Mouse (Mus musculus) c-Kit-positive CD71-negative TER-119-negative erythroid progenitor cells, embryonic 14.5 days (primary cell): ENCODE data around the gene Fbxw8.
A peak's percentile ranks its signal among the peaks of the same experiment; 100 is the strongest.

Source experiments
- DNase-seq: peaks from one replicate; pipeline ENCODE4 v3.0.0-alpha.2; 2013; ENCODE audit warnings: low read depth

Gene Fbxw8

DNA sequence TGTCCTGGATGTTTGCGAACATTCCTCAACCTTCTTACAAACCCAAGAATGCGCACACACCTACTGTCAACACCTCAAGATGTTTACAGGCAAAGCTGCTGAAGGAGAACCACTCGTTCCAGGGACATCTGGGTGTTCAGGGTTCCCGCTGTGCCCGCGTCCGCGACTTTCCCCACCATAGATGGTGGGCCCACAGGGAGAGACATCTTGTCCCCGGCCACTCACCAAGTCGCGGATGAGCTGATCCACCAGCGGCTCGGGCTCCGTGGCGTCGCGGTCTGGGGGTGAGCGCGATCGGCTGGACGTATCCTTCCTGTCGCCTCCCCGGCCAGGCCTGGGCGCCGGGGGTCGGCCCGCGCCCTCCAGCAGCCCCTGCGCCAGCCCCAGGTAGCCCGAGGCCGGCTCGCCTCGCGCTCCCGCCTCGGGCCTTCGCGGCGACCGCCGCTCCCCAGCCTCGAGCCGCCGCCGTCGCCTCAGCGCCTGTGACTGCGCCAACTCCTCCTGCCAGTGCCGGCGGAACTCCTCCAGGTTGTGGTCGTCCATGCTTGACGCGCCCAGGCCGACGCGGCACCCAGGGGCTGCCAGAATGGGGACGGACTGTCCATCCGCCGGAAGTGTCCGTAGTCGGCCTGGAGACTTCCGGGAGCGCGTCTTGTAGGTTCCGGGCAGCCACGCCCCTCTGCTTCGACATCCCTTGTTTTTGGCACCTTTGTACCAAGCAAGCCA lies at the start of gene Fbxw8:
TSS of gene Fbxw8 (minus strand) at position 626 of the 726 bp plus-strand sequence.
- peak; percentile 69 for DNase-seq

DNA sequence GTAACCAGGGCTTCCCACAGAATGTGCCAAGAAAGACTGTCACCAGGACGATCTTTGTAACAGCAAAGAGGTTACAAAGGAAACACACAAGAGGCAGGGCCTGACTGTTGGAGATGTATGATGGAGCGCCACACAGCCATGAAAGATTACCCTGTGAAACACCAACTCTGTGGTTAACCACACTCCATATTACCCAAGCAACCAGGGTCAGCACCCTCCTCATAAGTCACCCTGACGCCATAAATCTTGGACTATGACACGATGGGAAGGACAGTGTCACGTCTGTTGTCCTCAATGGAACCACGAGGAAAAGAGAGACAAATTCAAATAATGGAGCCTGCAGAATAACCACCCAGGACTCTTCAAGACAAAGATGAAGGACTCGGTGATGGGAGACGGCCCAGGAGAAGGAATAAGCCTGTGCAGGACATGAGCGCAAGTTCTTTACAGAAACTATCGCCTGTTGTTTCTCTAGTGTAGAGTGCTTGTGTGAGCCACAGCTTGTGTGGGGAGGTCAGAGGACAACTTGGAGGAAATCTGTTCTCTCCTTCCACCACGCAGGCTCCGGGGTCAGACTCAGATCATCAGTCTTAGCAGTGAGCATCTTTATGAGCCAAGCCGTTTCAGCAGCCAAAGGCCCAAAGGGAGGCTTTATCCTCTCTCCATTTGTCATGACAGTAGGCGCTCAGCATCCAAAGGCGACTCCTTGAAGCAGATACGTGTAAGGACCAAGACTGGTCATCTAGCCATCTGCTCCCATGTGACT lies 49.6 kb upstream of the Fbxw8 start:
- DNase-seq, result peak; percentile 13

DNA sequence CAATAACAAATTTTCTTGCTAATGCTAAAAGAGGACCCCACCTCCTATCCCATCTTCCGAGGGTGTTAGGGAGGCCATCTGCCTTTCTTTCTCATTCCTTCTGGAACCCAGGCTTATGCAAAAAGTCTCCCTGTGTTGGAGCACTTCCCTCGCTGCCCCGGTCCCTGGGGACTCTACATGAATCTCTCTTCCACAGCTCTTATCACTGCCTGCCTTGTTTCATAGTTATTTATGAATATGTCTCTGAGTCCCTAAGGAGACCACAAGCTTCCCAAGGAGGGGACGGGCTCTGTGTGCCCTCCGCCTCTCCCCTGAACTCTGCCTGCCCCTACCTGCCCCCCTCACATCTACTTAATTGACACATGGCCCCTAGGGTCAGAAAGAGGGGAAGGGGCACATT lies 44.4 kb upstream of the Fbxw8 start:
- DNase-seq, result no peak

DNA sequence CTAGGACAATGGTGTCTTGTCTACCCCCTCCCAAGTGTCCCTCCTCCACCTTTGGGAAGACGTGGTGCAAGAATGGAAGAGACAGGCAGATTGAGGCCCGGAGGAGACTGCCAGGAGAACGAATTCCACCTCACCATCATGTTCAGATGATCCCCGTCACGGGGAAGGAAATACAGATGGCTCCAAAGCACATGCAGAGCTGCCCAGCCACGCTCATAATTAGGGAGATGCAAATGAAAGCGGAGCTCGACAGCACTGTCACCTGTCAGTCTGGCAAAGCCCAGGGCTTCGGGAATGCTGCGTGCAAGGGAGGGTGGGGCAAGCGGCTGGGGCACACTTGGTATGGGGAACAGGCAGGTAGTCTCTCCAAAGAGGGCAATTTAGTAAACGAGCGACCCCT lies 42.2 kb upstream of the Fbxw8 start:
- DNase-seq, result no peak

DNA sequence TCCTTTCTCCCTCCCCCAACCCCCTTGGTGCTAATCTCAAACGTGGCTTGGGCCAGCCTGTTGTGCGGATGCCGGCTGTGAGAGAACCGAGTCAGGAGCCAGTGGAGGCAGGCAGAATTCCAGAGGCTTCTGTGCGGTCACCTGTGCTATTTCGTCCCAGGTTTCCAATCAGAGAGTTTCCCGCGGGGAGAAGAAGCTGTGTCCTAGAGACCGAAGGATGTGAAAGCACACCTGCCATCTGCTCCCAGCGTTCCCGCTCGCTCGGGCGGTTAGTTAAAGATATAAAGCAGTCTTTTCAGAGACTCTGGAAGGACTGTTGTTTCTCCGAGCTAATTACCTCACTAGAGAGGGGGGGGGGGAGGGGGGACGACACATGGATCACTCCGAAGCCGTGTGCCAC lies 37.0 kb upstream of the Fbxw8 start:
- DNase-seq, result no peak

DNA sequence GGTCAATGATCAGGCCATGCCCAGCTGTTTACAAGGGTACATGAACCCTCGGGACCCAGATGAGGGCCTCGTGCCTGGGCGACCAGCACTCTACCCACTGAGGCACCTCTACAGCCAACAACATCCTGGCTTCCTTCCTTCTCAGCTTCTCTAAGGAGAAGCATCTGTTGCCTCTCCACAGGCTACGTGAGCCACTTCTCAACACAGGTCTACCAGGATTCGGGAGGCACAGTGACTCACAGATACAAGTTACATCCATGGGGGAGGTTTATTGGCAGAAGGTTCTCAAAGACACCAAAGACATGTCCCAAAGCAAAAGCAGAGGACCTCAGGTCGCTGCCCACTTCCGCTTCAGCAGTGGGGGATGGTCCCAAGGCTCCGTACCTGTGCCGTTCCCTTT lies 35.2 kb upstream of the Fbxw8 start:
- no peak for DNase-seq

DNA sequence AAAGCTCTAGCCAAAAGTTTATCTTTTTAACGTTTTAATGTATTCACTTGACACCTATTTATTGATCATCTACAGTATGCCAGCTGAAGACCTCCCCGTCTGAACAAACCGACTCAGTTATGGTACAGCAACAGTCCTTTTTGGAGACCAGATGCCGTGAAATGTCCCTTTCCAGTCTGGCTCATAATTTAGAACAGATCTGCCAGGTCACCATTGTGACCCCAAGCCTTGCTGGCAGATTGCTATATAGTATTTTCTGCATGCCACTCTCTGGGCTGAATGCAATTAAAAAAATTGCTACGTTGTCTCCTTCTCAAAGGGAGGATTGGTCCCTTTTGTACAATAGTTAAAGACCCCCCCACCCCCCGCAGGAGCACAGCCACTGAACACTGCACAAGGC lies 33.1 kb upstream of the Fbxw8 start:
- no peak for DNase-seq

DNA sequence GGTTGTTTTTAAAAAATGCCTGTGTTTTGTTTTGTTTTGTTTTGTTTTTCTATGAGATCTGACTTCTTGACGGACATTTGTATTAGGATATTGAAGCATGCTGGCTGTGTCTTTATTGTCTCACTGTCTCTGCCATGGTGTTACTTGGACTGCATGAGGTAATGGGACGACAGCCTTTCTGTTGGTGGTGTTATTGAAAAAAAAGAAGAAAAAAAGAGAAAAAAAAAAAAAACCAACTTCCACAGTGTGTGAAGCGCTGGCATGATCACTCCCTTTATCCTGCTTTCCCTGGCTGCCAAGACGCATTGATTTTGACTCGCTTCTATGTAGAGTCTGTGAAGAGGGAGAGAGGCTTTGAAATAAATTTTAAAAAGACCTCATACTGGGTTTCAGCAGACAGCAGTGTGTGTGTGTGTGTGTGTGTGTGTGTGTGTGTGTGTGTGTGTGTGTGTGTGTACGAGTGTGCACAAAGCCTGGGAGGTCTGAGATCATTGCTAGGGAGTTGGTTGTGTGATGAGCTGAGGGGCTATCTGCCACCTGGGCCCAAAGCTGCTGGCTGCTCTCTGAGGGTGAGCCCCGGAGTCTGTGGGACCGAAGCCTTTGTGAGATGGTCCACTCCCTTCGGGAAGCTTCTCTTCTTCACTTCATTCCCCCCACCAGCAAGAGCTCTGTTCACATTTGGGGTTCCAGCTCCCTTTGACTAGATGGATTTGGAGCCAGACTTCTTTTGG lies 31.8 kb upstream of the Fbxw8 start:
- no peak for DNase-seq

DNA sequence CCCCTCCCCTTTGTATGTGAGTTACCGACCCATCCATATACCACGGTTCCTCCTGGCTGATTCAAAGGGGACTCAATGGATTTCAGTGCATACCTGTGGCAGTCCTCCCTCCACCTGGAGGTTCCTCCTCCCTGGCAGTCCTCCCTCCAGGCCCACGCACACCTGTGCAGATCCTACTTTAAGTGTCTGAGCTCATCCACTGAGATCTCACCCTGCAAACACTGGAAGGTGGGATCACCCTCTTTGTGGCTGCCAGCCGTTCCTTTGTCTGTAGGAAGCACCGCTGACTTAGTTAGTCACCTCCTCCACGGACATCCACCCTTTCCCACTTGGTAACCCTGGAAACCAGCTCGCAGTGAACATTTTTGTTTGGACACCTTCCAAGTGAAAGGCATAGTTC lies 22.4 kb upstream of the Fbxw8 start:
- DNase-seq, result no peak

DNA sequence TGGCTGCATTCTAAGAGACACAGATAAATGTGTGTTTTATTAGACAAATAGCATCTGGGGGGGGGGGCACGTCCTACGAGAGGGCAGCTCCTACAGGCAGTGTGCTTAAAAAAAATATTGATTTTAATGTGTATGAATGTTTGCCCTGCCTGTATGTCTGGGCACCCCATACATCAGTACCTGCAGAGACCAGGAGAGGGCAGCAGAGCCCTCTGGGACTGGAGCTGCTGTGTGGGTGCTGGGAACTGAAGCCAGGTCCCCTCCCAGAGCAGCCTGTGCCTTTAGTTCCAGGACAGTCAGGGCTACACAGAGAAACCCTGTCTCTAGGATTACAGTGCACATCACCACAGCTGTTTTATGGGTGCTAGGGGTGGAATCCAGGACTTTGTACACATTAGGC lies 19.9 kb upstream of the Fbxw8 start:
- DNase-seq, result no peak

DNA sequence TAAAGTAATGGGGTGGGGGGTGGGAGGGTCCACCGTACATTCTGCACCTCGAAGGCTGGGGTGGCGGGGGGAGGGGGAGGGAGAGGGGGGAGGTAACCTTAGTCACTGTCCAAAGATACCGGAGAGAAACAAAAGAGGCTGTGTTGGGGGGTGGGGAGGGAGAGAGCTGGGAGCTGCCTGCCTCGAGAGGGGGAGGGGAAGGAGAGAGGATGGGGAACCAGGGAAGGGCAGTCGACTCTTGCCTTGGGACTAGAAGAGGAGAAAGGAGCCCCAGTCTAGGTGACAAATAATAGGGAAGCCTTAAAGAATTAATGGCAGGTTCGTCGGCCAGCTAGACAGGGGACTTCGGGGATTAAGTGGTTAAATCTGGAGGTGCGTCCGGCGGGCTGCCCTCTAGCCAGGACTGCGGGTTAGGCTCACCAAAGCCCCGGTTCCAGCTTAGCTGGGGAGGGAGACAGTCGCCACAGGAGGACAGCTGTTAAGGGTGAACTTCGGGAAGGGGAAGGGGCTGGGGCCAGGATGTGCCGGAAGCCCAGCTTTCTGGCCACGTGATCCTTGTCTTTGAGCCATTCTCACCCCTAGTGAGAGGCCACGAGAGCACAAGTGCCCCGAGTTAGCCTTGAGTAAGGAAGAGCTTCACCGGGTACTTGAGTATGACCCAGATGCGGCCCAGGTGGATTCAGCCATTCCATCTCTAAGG lies 19.2 kb upstream of the Fbxw8 start:
- no peak for DNase-seq

DNA sequence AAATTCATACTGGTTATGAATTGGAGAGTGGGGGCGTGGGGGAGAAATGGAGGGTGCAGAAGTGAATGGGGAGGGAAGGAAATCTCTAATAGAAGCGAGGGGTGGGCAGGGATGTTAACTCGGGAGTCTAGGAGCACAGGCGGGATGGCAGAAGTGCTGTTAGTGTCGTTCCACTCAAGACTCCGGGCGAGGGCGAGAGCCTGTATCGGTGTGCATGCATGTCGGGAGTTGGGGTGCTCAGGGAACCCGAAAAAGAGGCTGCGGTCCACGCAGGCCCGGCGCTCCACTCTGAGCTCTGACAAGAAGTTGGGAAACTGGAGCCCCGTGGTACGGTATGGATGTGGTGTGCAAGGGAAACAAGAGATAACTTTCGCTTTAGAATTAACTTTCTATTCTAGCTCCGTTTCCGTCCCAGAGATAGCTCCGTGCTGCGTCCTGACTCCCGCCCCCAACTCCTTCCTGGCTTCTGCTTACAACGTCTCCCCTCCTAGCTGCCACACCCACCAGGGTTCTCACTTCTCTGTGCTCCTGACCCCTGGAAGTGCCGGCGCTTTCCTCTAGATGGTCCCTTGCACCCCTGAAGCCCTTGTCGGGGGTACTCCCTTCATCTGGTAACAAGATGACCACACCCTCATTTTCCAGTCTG lies 16.9 kb upstream of the Fbxw8 start:
- DNase-seq, result no peak

DNA sequence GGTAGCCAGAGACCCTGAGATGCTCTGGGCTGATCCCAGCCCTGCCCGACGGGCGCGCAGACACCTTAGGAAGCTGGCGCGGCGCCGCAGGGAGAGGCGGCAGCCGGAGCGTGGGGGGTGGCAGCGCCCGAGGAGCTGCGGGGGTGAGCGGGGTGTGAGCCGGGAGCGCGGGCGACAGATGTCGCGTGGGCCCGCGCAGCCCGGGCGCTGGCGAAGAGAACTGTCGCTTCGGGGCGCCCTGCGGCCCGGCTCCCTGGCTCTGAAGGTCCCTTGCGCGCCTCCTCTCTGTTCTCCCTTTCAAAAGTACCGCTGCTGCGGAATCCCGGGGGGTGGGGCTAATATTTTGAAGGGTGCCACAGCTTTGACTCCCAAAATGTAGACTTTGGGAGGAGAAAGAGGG lies 16.4 kb upstream of the Fbxw8 start:
- no peak for DNase-seq

DNA sequence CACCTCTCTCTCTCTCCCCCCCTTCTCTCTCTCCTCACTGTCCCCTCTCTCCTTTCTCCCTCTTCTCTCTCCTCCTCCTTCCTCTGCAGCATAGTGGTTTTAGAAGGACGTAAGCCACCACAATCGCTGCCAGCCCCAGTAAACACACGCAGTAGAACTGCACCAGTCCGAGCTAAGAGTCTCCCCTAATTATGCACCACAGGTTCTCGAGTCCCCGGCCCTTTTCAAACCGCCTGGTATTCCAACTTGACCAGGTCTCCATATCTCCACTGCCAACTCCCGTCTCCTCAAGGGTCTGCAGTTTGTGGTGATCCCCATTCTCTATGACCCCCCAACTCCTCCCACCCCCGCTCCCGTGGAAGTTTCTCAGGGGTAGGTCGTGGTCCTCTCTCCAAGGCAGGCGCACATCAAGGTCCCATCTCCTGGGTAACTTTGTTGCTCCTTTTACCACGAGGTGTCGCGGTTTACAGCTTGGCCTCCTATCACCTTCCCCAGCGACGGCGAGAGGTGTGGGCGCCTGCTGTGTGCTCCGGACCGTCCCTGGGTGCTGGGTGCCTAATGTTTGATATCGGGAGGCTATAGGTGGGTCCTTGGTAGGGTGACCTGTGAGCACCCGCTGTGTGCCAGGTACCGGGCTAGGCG lies 15.7 kb upstream of the Fbxw8 start:
- no peak for DNase-seq

DNA sequence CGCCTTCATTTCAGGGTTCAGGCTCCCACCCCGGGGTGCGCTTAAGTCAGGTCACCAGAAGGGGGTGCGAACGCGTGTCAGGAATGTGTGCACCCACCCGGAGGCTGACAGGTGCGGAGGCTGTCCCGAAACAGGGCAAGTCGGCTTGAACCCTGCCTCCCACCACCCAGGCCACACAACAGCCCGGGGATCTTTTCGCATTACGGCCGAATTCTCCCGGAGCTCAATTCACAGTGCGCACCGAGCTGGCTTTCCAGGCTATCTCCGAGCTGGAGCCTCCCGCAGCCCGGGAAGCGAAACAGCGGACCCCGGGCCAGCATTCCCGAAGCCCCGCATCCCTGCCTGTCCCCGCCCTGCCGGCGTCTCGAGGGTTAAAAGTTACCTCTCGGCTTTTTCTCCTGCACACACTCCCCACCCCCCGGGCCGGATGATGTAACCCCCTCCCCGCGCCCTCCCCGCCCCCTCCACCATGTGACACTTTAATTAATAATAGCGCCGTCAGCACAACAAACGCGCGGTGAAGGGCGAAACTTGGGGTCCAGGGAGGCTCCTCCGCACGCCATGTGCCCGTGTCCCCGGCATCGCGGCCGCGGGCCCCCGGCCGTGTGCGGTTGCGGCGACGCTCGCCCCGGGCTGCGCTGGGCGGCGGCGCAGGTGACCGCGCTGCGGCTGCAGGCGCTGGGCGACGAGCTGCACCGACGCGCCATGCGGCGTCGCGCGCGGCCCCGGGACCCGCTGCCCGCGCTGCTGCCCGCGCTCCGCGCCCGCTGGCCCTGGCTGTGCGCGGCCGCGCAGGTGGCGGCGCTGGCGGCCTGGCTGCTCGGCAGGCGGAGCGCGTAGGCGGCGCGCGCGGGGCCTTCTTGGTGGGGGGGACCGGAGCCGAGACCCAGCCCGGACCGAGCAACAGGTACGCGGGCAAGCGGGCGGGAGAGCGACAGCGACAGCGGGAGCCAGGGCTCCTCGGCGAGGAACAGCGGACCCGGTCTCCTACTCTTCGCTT lies 14.3 kb upstream of the Fbxw8 start:
- DNase-seq, result no peak

DNA sequence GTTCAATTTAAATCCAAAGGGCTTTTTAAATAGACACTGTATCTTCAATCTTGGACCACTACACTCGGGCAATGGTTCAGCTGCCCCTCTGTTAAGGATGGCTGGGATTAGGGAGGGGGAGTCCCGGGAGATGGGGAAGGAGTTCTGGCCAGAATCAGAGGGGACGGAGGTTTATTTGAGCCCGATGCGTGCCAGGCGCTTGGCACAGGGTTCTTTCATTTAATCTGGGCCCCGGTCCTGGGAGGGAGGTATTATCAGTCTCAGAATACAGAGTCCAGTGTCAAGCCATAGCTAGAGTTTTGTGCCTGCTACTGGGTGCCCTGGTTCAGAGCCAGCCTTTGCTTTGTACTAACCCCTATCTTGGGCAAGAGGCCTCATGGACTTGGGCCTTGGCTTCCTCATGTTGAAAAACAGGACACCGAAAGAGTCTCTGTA lies 12.3 kb upstream of the Fbxw8 start:
- no peak for DNase-seq

DNA sequence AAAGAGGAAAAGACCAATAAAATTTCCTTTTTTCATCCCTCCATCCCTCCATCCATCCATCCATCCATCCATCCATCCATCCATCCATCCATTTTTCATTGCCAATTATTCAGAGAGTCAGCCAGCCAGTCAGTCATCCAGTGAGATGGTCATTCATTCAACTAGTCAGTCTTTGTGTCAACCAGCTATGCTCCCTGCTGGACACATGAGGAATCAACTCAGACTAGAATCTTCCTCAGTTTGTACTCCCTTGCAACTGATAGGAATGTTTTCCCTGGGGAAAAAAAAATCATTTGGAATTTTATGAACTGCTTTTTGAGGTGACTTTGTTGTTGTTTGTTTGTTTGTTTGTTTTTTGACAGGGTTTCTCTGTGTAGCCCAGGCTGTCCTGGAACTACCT lies 10.2 kb upstream of the Fbxw8 start:
- DNase-seq, result no peak

DNA sequence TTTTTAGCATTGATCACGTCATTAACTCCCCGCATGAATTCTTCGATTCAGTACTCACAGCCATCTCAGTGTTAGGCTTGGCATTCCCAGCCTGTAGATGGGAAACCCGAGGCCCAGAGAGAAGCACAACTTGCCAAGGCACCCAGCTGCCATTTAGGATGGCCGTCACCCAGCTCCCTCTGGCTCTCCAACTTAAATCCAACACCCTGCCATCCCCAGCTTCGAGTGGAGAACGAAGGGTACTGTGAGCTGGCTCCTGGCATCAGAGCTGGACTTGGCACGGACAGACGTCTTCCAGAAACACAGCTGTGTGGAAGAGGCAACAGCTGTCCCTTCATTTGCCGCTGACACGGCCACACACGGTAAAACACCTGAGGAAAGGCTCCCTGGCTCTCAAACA lies 9.3 kb upstream of the Fbxw8 start, which contains the start of gene Hrk:
TSS of gene Hrk (plus strand) at position 68 of the 400 bp plus-strand sequence.
- DNase-seq, result no peak

DNA sequence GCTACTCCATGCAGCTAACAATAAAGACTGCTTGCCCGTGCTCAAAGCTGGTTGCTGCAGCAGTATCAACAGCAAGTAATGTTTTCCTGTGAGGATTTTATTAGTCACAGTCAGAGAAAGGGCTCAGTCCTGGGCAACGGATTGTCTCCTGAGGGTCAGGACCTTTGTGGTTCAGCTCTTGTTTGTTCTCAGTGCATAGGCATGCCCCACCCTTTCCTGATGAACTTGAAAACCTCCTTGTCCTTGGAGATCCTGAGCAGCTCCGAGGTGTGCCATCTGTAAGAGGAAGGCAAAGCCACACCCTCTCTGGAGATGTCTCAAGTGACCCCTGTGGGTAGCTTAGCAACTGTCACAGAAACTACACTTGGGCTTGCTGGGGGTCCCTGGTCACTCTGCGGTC lies 5.4 kb upstream of the Fbxw8 start:
- no peak for DNase-seq

DNA sequence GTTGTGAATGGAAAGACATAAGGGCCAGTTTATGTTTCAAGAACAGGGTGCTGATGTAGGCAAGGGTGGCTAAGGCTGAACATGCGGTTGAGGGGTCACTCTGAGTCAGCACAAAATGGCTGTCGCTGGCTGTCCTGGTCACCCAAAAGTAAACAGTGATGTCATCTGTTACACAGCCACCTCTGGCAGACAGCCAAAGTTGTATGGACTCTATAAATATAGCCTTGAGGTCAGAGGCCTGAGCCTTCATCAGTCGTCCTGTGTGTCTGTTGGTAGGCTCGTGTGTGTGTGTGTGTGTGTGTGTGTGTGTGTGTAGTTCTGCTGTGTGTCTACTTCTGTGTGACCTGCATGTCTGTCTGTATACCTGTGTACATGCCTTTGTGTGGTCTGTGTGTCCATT lies 1.7 kb upstream of the Fbxw8 start:
- no peak for DNase-seq
